Mouse (Mus musculus): Measurements from ENCODE around the gene Ckm. TPM values are rescaled to one million over a fixed set of nuclear protein-coding genes. Genes with fewer than 3 reads are reported as not detected.
A peak's percentile ranks its signal among the peaks of the same experiment; 100 is the strongest.

Gene Ckm
- polyA plus RNA-seq, 1 experiment from 2014 or later = not detected

DNA sequence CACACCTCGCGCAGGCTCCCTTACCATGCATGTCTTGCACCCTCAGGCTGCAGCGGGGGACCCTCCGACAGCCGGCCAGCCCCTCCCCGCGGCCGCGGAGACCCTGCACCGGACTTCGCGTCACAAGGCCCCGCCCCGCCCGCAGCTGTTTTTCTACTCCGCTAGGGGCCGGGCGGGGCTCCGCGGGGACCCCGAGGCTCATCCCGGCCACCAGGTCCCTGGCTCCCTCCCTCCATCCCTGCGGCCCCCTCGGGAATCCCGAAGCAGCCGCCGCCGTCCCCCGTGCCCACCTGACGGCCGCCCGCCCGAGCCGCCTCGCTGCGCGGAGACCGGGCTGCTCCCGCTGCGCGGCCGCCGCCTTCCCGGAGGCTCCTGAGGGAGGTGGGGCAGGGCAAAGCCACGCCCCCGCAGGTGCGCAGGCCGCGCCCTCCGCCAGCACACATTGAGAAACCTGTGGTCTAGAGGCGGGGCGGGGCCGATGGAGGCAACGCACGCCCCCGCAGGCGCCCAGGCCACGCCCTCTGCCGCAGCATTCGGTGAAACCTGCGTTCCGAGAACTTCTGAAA, 762 bp upstream of the Ckm start, which contains the start of gene Klc3:
Gene Klc3, minus strand, starts transcription at position 374 of the 566 bp plus-strand sequence.
- no peaks in the 10 kb centered on the region; the same call in 1 of the 2 replicates for H3K4me1 ChIP-seq (replicated peaks; ENCODE audit: control insufficient read depth, insufficient read depth, low read length)
- no peak for DNase-seq (ENCODE audit: low spot score)
- no peaks in the 10 kb centered on the region for H3K9me3 ChIP-seq (ENCODE audit: control insufficient read depth, low read length)
- peak within 1 kb of the TSS; percentile 48 for H3K9ac ChIP-seq
- H3K27ac ChIP-seq = no peak within 1 kb of the TSS
- H3K36me3 ChIP-seq (replicated peaks; ENCODE audit: control insufficient read depth, insufficient read depth) = no peaks in the 10 kb centered on the region
- peaks cover 49% of the 10 kb centered on the region for H3K27me3 ChIP-seq (ENCODE audit: control insufficient read depth, insufficient read depth, low read length)
- H3K4me3 ChIP-seq (replicated peaks; ENCODE audit: low read length) = peak within 1 kb of the TSS; percentile 42
- under 1% methylated on average over 59 of the region's 62 CpGs for WGBS
- ATAC-seq (ENCODE audit: low FRiP score) = peak; percentile 12; the same call in 1 of the 2 replicates
- peak within 1 kb of the TSS; percentile 86 for H3K4me2 ChIP-seq (replicated peaks)

DNA sequence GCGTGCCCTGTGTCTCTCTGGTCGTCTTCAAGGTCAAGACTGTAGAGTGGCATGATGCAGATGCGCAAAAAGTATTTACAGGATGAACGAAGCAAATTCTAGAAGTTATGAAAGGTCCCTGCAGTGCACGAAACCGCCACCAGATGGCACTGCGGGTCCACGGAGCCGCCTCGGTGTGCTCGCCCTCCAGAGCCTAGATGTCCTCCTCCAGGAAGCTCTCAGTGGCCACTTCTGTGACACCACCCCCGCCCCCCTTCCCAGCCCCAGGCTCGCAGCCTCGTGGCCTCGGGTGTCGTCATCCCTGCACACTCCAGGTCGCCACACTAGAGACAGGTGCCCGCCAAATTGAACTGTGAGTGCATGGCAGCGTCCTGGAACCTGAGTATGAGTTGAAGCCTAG, 841 bp downstream of the Ckm start:
- DNase-seq (ENCODE audit: low spot score) (peak; percentile 94), ATAC-seq (ENCODE audit: low FRiP score) (peak; percentile 71)
- Histone ChIP-seq H3K9me3 (ENCODE audit: control insufficient read depth, low read length) (no peaks in the 10 kb centered on the region), H3K36me3 (replicated peaks; ENCODE audit: control insufficient read depth, insufficient read depth) (no peaks in the 10 kb centered on the region), H3K4me2 (replicated peaks) (0 out of 2 replicates have a peak overlapping the region, but pooled peaks have one; percentile 10), H3K4me1 (replicated peaks; ENCODE audit: control insufficient read depth, insufficient read depth, low read length) (no peaks in the 10 kb centered on the region; the same call in 1 of the 2 replicates), H3K9ac (no peak overlapping the region), H3K27ac (no peak overlapping the region), H3K27me3 (ENCODE audit: control insufficient read depth, insufficient read depth, low read length) (peaks cover 39% of the 10 kb centered on the region), H3K4me3 (replicated peaks; ENCODE audit: low read length) (no peak overlapping the region)
- WGBS = 4% methylated on average over 19 of the region's 19 CpGs

DNA sequence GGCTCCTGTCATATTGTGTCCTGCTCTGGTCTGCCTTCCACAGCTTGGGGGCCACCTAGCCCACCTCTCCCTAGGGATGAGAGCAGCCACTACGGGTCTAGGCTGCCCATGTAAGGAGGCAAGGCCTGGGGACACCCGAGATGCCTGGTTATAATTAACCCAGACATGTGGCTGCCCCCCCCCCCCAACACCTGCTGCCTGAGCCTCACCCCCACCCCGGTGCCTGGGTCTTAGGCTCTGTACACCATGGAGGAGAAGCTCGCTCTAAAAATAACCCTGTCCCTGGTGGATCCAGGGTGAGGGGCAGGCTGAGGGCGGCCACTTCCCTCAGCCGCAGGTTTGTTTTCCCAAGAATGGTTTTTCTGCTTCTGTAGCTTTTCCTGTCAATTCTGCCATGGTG, 5.2 kb downstream of the Ckm start:
- no peak overlapping the region for H3K4me2 ChIP-seq (replicated peaks)
- DNase-seq (ENCODE audit: low spot score) (no peak), ATAC-seq (ENCODE audit: low FRiP score) (no peak)
- WGBS = 67% methylated on average over 6 of the region's 6 CpGs
- H3K27me3 ChIP-seq (ENCODE audit: control insufficient read depth, insufficient read depth, low read length) = peaks cover 6% of the 10 kb centered on the region
- no peaks in the 10 kb centered on the region for H3K36me3 ChIP-seq (replicated peaks; ENCODE audit: control insufficient read depth, insufficient read depth)
- H3K27ac ChIP-seq = no peak overlapping the region
- H3K9me3 ChIP-seq (ENCODE audit: control insufficient read depth, low read length) = peaks cover 8% of the 10 kb centered on the region; the same call in 1 of the 2 replicates
- H3K4me3 ChIP-seq (replicated peaks; ENCODE audit: low read length) = no peak overlapping the region
- no peaks in the 10 kb centered on the region for H3K4me1 ChIP-seq (replicated peaks; ENCODE audit: control insufficient read depth, insufficient read depth, low read length)
- no peak overlapping the region for H3K9ac ChIP-seq

DNA sequence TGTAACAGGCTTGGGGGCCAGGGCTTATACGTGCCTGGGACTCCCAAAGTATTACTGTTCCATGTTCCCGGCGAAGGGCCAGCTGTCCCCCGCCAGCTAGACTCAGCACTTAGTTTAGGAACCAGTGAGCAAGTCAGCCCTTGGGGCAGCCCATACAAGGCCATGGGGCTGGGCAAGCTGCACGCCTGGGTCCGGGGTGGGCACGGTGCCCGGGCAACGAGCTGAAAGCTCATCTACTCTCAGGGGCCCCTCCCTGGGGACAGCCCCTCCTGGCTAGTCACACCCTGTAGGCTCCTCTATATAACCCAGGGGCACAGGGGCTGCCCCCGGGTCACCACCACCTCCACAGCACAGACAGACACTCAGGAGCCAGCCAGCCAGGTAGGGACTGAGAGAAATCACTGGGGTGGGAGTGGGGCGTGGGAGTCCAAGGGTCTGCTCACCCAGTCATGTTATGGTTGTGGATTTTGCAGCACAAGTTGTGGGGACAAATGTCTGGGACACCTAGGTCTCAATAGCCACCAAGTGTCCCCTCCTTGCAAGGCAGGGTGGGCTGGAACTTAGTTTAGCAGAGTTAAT, 6.3 kb downstream of the Ckm start:
- Histone ChIP-seq H3K4me1 (replicated peaks; ENCODE audit: control insufficient read depth, insufficient read depth, low read length) (no peaks in the 10 kb centered on the region), H3K9me3 (ENCODE audit: control insufficient read depth, low read length) (peaks cover 8% of the 10 kb centered on the region; the same call in 1 of the 2 replicates), H3K27me3 (ENCODE audit: control insufficient read depth, insufficient read depth, low read length) (0 out of 2 replicates have a peak, but pooled peaks cover 3% of the 10 kb centered on the region), H3K36me3 (replicated peaks; ENCODE audit: control insufficient read depth, insufficient read depth) (no peaks in the 10 kb centered on the region), H3K27ac (no peak overlapping the region), H3K9ac (no peak overlapping the region), H3K4me2 (replicated peaks) (no peak overlapping the region), H3K4me3 (replicated peaks; ENCODE audit: low read length) (no peak overlapping the region)
- ATAC-seq (ENCODE audit: low FRiP score) (0 out of 2 replicates have a peak, but pooled peaks have one; percentile 34), DNase-seq (ENCODE audit: low spot score) (no peak)
- WGBS = 83% methylated on average over 11 of the region's 11 CpGs

DNA sequence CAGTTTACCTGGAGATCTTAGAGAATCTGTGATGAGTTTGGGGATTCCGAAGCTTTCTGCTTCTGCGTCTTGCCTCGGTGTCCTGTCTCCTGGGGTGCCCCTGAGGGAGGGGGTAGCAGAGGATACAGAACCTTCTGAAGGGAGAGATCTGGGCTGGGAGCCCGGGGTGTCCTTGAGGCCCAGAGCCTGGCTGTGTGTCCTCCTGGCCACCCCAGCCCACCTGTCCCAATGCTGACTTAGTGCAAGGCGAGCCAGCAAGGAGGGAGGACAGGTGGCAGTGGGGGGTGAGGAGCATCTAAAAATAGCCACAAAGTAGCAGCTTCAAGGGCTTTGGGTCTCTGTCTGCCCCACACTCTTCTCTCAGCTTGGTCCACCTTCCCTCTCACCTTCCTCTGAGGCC, 7.2 kb downstream of the Ckm start:
- Histone ChIP-seq H3K4me1 (replicated peaks; ENCODE audit: control insufficient read depth, insufficient read depth, low read length) (no peaks in the 10 kb centered on the region), H3K27ac (no peak overlapping the region), H3K4me2 (replicated peaks) (no peak overlapping the region), H3K27me3 (ENCODE audit: control insufficient read depth, insufficient read depth, low read length) (0 out of 2 replicates have a peak, but pooled peaks cover 9% of the 10 kb centered on the region), H3K4me3 (replicated peaks; ENCODE audit: low read length) (no peak overlapping the region), H3K9me3 (ENCODE audit: control insufficient read depth, low read length) (peaks cover 8% of the 10 kb centered on the region; the same call in 1 of the 2 replicates), H3K9ac (no peak overlapping the region), H3K36me3 (replicated peaks; ENCODE audit: control insufficient read depth, insufficient read depth) (no peaks in the 10 kb centered on the region)
- DNase-seq (ENCODE audit: low spot score) = no peak
- ATAC-seq (ENCODE audit: low FRiP score) = no peak
- WGBS = 79% methylated on average over 5 of the region's 5 CpGs

DNA sequence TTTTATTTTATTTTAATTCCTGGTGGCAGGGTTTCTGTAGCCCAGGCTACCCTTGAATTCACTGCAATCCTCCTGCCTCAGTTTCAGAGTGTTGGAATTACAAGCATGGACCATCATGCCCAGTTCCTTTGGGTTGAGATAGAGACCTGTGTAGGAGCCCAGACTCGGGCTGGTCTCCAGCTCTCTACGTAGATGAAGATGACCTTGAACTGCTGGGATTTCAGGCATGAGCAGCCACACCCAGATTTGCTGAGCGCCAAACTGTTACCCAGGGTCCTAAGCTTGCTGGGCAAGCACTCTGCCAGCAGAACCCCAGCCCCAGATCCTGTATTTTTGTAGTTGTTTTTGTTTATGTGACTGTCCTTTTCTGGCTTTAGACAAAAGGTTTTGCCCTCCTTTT, 8.9 kb downstream of the Ckm start:
- Histone ChIP-seq H3K4me2 (replicated peaks) (no peak overlapping the region), H3K4me3 (replicated peaks; ENCODE audit: low read length) (no peak overlapping the region), H3K27ac (no peak overlapping the region), H3K4me1 (replicated peaks; ENCODE audit: control insufficient read depth, insufficient read depth, low read length) (no peaks in the 10 kb centered on the region), H3K36me3 (replicated peaks; ENCODE audit: control insufficient read depth, insufficient read depth) (no peaks in the 10 kb centered on the region), H3K9ac (no peak overlapping the region), H3K9me3 (ENCODE audit: control insufficient read depth, low read length) (peaks cover 8% of the 10 kb centered on the region; the same call in 1 of the 2 replicates), H3K27me3 (ENCODE audit: control insufficient read depth, insufficient read depth, low read length) (peaks cover 13% of the 10 kb centered on the region)
- 81% methylated on average over 3 of the region's 3 CpGs for whole genome bisulfite sequencing
- DNase-seq (ENCODE audit: low spot score) = no peak
- no peak for ATAC-seq (ENCODE audit: low FRiP score)

DNA sequence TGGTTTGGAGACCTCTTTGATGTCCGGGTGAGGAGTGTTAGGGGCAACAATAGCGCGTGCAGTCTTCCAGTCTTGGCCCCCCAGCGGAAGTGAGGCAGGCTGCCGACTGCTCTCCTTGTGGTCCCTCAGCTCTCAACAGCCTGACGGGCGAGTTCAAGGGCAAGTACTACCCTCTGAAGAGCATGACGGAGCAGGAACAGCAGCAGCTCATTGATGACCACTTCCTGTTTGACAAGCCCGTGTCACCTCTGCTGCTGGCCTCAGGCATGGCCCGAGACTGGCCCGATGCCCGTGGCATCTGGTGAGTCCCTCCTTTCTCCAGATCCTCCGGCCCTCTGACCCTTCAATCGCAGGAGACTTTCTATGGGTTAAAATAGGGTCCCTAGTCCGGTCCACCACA, 12.0 kb downstream of the Ckm start:
- Histone ChIP-seq H3K4me3 (replicated peaks; ENCODE audit: low read length) (no peak overlapping the region), H3K36me3 (replicated peaks; ENCODE audit: control insufficient read depth, insufficient read depth) (no peaks in the 10 kb centered on the region), H3K9ac (no peak overlapping the region), H3K4me2 (replicated peaks) (no peak overlapping the region), H3K27me3 (ENCODE audit: control insufficient read depth, insufficient read depth, low read length) (peaks cover 39% of the 10 kb centered on the region), H3K9me3 (ENCODE audit: control insufficient read depth, low read length) (peaks cover 8% of the 10 kb centered on the region; the same call in 1 of the 2 replicates), H3K27ac (no peak overlapping the region), H3K4me1 (replicated peaks; ENCODE audit: control insufficient read depth, insufficient read depth, low read length) (no peaks in the 10 kb centered on the region)
- DNase-seq (ENCODE audit: low spot score) = no peak
- ATAC-seq (ENCODE audit: low FRiP score) = no peak
- 80% methylated on average over 15 of the region's 15 CpGs for WGBS

DNA sequence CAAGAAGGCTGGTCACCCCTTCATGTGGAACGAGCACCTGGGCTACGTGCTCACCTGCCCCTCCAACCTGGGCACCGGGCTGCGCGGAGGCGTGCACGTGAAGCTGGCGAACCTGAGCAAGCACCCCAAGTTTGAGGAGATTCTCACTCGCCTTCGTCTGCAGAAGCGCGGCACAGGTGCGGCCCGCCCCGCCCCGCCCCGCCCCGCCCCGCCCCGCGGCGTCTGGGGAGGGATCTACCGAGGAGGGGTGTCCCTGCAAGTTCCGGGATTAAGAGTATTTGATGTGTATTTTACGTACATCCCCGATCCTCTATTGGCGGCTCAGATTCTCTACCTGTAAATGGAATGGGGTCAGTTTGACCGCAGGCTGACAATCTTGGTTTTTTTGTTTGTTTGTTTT, 15.5 kb downstream of the Ckm start:
- Histone ChIP-seq H3K9ac (no peak overlapping the region), H3K4me3 (replicated peaks; ENCODE audit: low read length) (0 out of 2 replicates have a peak overlapping the region, but pooled peaks have one; percentile 3), H3K9me3 (ENCODE audit: control insufficient read depth, low read length) (no peaks in the 10 kb centered on the region), H3K27ac (no peak overlapping the region), H3K36me3 (replicated peaks; ENCODE audit: control insufficient read depth, insufficient read depth) (peaks cover 5% of the 10 kb centered on the region), H3K4me1 (replicated peaks; ENCODE audit: control insufficient read depth, insufficient read depth, low read length) (no peaks in the 10 kb centered on the region), H3K4me2 (replicated peaks) (no peak overlapping the region), H3K27me3 (ENCODE audit: control insufficient read depth, insufficient read depth, low read length) (peaks cover 36% of the 10 kb centered on the region)
- no peak for DNase-seq (ENCODE audit: low spot score)
- 9% methylated on average over 28 of the region's 28 CpGs for WGBS
- ATAC-seq (ENCODE audit: low FRiP score) = no peak

DNA sequence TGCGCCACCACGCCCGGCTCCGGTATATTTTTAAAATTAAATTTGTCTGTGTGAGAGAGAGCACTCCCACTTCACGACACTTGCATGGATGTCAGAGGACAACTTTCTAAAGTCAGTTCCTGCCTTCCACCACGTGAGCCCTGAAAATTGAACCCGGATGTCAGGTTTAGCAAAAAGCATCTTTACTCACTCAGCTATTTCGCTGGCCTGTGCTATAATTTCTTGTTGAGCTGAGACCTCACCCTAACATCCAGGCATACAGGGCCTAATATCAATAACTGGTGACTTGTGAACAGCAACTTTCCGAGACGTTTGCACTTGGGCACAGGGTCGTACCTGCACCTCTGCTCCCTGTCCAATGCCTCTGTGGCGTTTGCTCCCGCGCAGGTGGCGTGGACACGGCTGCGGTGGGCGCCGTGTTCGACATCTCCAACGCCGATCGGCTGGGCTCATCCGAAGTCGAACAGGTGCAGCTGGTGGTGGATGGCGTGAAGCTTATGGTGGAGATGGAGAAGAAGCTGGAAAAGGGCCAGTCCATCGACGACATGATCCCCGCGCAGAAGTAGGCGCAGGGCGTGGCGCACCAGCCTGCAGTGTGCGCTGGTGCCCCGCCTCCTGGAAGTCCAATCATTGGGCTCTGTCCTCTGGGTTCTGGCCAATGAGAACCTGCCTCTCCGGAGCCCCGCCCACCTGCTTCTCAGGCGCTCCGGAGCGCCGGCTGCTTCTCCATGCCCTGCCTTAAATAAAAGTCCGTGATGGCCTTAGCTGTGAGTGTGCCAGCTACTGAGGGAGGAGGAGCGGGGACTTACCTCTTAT, 16.5 kb downstream of the Ckm start:
- peak; percentile 83 for DNase-seq (ENCODE audit: low spot score)
- H3K4me3 ChIP-seq (replicated peaks; ENCODE audit: low read length) = peak overlapping the region; percentile 41

More for the DNA sequence above, 16.5 kb downstream of the Ckm start:
- peaks cover 36% of the 10 kb centered on the region for H3K27me3 ChIP-seq (ENCODE audit: control insufficient read depth, insufficient read depth, low read length)
- peaks cover 14% of the 10 kb centered on the region for H3K36me3 ChIP-seq (replicated peaks; ENCODE audit: control insufficient read depth, insufficient read depth)
- H3K4me1 ChIP-seq (replicated peaks; ENCODE audit: control insufficient read depth, insufficient read depth, low read length) = no peaks in the 10 kb centered on the region
- ATAC-seq (ENCODE audit: low FRiP score) = peak; percentile 96
- H3K9me3 ChIP-seq (ENCODE audit: control insufficient read depth, low read length) = no peaks in the 10 kb centered on the region
- H3K4me2 ChIP-seq (replicated peaks) = peak overlapping the region; percentile 88
- H3K9ac ChIP-seq = peak overlapping the region; percentile 54
- no peak overlapping the region for H3K27ac ChIP-seq
- 12% methylated on average over 43 of the region's 43 CpGs for WGBS

Measured in hindbrain, embryonic 14.5 days (tissue).